Mouse (Mus musculus) liver, embryonic 14.5 days (tissue): ENCODE results near the gene Tbl1xr1.

ENCODE experiments used
- CTCF ChIP-seq: IDR thresholded peaks from 2 replicates; pipeline ENCODE4 v1.5.1; 2016; ENCODE audit warnings: antibody characterized with exemption, low read depth, control low read depth
- EP300 ChIP-seq: IDR thresholded peaks from 2 replicates; pipeline ENCODE4 v1.6.1; 2016; ENCODE audit warnings: antibody characterized with exemption, low read depth

DNA sequence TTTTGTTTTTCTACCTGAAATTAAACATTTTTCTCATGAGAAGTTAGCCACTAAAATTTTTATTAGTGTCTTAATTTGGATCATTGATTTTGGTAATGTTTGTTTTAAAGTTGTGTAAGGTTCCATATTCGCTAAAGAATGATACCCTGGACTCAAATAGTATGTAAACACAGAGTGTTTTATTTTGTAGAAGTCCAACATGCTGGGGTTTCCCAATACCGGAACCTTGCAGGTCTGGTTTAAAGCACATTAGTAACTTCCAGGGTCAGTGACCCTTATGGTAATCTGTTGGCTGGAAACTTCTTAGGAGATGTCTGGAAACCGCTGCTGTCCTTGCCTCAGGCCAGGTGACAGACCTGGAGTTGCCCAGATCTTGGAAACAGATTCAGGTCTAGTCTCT is 15.2 kb downstream of the Tbl1xr1 start:
- TF ChIP-seq CTCF (no peak), EP300 (no peak)
